Mouse (Mus musculus): ENCODE results near the gene Zdhhc4.

DNA sequence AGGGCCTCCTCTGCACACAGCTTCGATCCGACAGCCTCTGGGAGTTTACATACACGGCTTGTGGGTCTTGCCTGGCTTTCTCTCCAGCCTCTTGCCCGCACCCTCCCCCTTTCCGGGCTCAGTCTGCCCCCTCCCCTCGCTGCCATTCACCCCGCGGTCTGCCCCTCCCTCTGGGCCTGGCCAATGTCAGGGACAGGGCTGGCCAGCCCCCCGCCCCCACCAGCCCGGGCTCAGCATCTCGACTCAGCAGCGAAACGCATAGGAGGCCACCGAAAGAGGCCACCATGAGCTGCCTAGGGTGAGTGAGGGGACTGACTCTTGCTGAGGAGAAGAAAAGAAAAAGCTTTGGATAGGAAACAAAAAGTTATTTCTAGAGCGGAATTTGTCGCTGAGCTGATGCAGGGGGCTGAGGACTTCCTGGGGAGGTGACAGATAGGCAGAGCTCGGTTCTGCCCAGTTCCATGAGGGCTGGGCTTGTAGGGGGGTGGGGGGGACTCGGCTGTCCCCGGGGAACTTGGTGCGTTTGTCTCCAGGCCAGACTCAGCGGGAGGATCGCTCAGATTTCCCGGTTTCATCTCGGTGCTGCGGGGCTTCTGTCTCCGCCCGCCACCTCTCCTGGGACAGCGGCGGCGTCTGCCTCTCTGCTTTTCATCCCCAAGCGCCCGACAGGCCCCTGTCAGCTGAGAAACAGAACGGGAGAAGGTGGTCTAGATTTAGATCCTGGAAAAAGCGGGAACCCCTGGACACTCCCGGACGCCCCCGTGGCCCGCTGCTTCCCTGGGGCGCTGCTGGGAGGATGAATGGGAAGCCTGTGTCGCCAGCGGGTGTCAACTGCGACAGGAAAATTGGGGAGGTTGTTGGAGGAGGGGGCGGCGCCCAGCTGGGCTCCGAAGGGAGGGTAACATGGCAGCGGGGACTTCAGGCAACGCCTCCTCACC is 34.9 kb upstream of the Zdhhc4 start:
- TF ChIP-seq CTCF (IDR thresholded peaks at IDR 0.05) (no peak), EP300 (IDR thresholded peaks at IDR 0.05) (no peak)
